Mouse (Mus musculus): ENCODE results near the gene Ggta1.

DNA sequence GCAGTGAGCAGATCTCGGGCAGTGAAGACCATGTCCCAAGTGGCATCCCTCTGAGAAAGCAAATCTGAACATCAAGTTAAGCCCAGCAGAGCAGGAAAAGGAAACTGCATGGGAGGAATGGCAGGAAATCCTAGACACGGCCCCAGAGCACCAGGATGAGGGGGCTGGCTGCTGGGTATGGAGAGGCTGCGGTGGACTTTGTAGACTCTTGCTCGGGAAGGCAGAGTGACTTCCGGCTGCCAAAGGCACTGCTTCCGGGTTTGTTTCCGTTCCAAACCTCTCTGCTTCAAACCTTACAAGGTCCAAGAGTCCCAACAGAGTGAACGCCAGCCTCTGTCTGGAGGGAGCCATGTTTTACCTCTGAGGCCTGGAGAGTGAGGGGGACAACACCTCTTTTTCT lies 16.2 kb downstream of the Ggta1 start:
- TF ChIP-seq POLR2A (IDR thresholded peaks at IDR 0.05; ENCODE audit: extremely low read depth, insufficient read depth, low read length), result no peak
- no peak for TF ChIP-seq CTCF (IDR thresholded peaks at IDR 0.05; ENCODE audit: extremely low read depth, insufficient read depth, low read length)
